Mouse (Mus musculus): Measurements from ENCODE around the gene Rpl9-ps1. TPM values are rescaled to one million over a fixed set of nuclear protein-coding genes. Genes with fewer than 3 reads are reported as not detected.
A peak's percentile ranks its signal among the peaks of the same experiment; 100 is the strongest.

The Rpl9-ps1 gene
- polyA plus RNA-seq (2015; fragmentation: Nextera tagmentation; extraction: Ambion mirVana): not detected in 2 replicates

DNA sequence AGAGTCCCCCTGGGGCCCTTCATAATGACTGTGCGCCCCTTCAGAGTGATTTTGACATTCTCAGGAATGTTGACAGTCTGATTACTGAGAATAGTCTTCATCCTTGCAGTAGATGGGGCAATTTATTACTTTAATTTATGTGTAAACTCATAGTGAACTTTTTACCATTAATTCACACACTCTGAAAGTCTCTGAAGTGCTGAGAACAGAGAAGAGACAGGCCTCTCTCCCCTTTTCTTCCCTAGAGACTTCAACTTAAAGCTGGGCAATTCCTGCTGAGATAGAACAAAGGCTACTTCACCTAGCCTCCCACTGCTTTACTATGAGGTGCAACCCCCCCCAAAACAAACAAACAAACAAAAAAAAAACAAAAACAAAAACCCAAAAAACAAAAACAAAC lies at the start of gene Rpl9-ps1:
Gene Rpl9-ps1, minus strand, starts transcription at position 101 of the 400 bp plus-strand sequence.
- no peak within 1 kb of the TSS for H3K4me2 ChIP-seq
- H3K27ac ChIP-seq (replicated peaks): no peak within 1 kb of the TSS
- ATAC-seq (ENCODE audit: insufficient read depth): no peak
- no peaks in the 10 kb centered on the region for H3K4me1 ChIP-seq (replicated peaks)
- 60% methylated on average over 1 of the region's 1 CpGs for WGBS (ENCODE audit: insufficient replicate concordance)
- no peaks in the 10 kb centered on the region for H3K9me3 ChIP-seq (replicated peaks)
- no peak within 1 kb of the TSS for H3K9ac ChIP-seq
- H3K4me3 ChIP-seq (replicated peaks): no peak within 1 kb of the TSS
- no peaks in the 10 kb centered on the region for H3K27me3 ChIP-seq
- H3K36me3 ChIP-seq (replicated peaks): no peaks in the 10 kb centered on the region

DNA sequence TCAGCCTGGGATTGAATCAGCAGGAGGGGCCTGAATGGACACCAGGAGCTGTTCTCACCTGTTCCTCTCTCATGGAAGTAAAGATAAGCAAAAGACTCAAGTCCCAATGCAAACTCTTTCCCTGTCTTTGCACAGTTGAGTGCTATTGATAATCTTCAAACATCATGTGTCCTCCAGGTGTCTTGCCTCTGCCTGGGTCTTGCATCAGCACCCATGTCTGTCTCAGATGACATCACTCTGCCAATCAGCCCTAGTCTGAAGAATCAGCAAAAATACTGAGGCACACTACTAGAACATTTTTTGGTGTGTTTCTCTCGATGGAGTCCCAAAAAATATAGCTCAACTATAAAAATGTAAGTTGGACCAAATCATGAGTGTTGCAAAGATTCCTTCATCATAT lies 46.6 kb upstream of the Rpl9-ps1 start:
- Histone ChIP-seq H3K4me1 (replicated peaks) (no peaks in the 10 kb centered on the region), H3K27ac (replicated peaks) (no peak overlapping the region), H3K27me3 (no peaks in the 10 kb centered on the region), H3K4me2 (no peak overlapping the region), H3K4me3 (replicated peaks) (no peak overlapping the region), H3K9ac (no peak overlapping the region), H3K36me3 (replicated peaks) (no peaks in the 10 kb centered on the region), H3K9me3 (replicated peaks) (no peaks in the 10 kb centered on the region)
- WGBS (ENCODE audit: insufficient replicate concordance): 36% methylated on average over 1 of the region's 1 CpGs
- ATAC-seq (ENCODE audit: insufficient read depth): no peak

DNA sequence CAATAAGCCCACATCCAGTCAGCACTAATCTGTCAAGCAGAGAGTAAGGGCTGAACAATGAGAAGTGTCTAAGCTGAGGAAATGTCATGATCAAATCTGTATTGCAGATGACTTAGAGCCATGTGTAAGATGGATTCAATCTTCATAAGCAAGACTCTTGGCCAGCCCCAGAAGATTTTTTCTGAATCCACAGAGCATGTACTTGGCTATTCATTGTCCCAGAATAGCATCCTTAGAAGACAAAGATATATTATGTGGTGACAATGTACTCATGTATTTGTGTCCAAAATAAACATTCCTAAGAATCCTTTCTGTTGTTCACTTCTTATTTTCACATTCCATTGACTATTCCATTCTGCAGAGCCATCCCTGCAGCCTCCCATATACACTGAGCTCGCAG lies 44.5 kb upstream of the Rpl9-ps1 start:
- no peaks in the 10 kb centered on the region for H3K27me3 ChIP-seq
- H3K4me3 ChIP-seq (replicated peaks): no peak overlapping the region
- H3K4me1 ChIP-seq (replicated peaks): no peaks in the 10 kb centered on the region
- 37% methylated on average over 1 of the region's 1 CpGs for WGBS (ENCODE audit: insufficient replicate concordance)
- no peak overlapping the region for H3K27ac ChIP-seq (replicated peaks)
- H3K9ac ChIP-seq: no peak overlapping the region
- ATAC-seq (ENCODE audit: insufficient read depth): no peak
- no peaks in the 10 kb centered on the region for H3K36me3 ChIP-seq (replicated peaks)
- no peaks in the 10 kb centered on the region for H3K9me3 ChIP-seq (replicated peaks)
- H3K4me2 ChIP-seq: no peak overlapping the region

DNA sequence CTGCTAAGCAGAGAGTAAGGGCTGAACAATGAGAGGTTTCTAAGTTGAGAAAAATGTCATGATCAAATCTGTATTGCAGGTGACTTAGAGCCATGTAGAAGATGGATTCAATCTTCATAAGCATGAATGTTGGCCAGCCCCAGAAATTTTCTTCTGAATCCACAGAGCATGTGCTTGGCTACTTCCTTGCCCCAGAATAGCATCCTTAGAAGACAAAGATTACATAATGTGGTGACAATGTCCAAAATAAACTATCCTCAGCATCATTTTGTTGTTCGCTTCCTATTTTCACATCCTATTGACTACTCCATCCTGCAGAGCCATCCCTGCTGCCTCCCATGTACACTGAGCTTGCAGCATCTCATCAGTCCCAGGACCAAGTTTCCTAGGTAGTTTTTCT lies 30.2 kb upstream of the Rpl9-ps1 start:
- Histone ChIP-seq H3K27me3 (no peaks in the 10 kb centered on the region), H3K27ac (replicated peaks) (no peak overlapping the region), H3K9ac (no peak overlapping the region), H3K4me2 (no peak overlapping the region), H3K4me3 (replicated peaks) (no peak overlapping the region), H3K9me3 (replicated peaks) (no peaks in the 10 kb centered on the region), H3K36me3 (replicated peaks) (no peaks in the 10 kb centered on the region), H3K4me1 (replicated peaks) (no peaks in the 10 kb centered on the region)
- ATAC-seq (ENCODE audit: insufficient read depth): no peak
- 61% methylated on average over 1 of the region's 1 CpGs for WGBS (ENCODE audit: insufficient replicate concordance)

DNA sequence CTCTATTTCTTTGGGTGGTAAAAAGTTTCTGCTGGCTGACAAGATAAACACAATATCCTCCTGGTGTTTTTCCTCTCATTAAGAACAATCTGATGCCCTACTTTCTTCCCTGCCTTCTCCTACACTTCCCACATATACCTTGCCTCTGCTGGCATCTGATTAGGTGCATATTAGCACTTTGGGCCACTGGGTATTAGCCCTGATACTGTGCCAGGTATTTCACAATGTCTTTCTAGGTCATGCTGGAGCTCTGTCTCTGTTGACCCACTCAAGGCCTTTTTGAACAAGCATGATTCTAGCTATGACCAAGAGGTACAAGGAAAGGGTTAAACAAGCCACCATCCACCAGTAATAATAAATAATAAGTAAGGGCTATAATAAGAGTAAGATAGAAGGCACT lies 26.3 kb upstream of the Rpl9-ps1 start:
- H3K9me3 ChIP-seq (replicated peaks): no peaks in the 10 kb centered on the region
- H3K4me3 ChIP-seq (replicated peaks): no peak overlapping the region
- no peak overlapping the region for H3K9ac ChIP-seq
- no peaks in the 10 kb centered on the region; the same call in 1 of the 2 replicates for H3K27me3 ChIP-seq
- no peak overlapping the region for H3K4me2 ChIP-seq
- no peaks in the 10 kb centered on the region for H3K36me3 ChIP-seq (replicated peaks)
- H3K4me1 ChIP-seq (replicated peaks): no peaks in the 10 kb centered on the region
- ATAC-seq (ENCODE audit: insufficient read depth): no peak
- H3K27ac ChIP-seq (replicated peaks): no peak overlapping the region

DNA sequence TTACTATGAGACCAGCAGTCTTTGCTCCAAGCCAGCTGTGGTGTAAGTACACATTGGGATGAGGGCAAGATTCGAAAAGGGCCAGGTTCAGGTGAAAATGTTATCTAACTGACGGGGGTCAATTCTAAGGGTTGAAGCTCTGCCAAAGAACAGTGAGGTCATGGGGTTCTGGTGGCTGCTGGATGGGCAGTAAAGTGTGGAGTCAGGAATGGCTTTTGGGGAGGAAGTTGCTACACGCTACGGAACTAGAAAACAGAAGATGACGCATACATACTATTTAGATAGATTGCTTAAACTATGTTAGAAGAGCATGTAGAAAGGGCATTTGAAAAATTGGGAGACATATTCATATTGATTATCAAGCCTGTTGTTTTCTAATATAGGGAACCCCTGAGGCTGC lies 18.1 kb upstream of the Rpl9-ps1 start:
- Histone ChIP-seq H3K4me3 (replicated peaks) (no peak overlapping the region), H3K27ac (replicated peaks) (no peak overlapping the region), H3K36me3 (replicated peaks) (no peaks in the 10 kb centered on the region), H3K4me1 (replicated peaks) (no peaks in the 10 kb centered on the region; the same call in 1 of the 2 replicates), H3K27me3 (no peaks in the 10 kb centered on the region; the same call in 1 of the 2 replicates), H3K4me2 (no peak overlapping the region), H3K9me3 (replicated peaks) (no peaks in the 10 kb centered on the region), H3K9ac (no peak overlapping the region)
- 37% methylated on average over 5 of the region's 5 CpGs for WGBS (ENCODE audit: insufficient replicate concordance)
- ATAC-seq (ENCODE audit: insufficient read depth): no peak

DNA sequence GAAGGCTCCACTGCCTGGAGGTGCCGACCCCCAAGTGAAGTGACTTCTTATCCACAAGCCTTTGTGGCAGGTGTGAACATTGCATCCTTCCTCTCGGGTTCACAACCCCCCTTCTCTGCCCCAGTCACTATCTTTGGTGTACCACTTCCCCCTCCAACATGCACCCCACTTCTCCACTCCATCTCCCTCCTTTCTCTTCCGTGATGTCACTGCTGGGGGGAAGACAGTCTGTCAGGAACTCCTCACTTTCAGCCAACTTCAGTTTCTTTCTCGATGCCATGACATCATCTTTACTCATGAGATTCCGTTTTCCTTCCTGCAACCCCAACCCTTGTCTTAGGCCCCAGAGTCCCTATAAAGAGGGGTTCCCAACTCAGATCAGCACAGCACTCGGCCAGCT lies 16.8 kb upstream of the Rpl9-ps1 start, which contains the start of gene Ccl4:
Gene Ccl4, plus strand, starts transcription at position 381 of the 400 bp plus-strand sequence.
- Histone ChIP-seq H3K4me1 (replicated peaks) (no peaks in the 10 kb centered on the region; the same call in 1 of the 2 replicates), H3K4me2 (no peak within 1 kb of the TSS), H3K9ac (no peak within 1 kb of the TSS), H3K27ac (replicated peaks) (no peak within 1 kb of the TSS), H3K36me3 (replicated peaks) (no peaks in the 10 kb centered on the region), H3K9me3 (replicated peaks) (no peaks in the 10 kb centered on the region), H3K4me3 (replicated peaks) (no peak within 1 kb of the TSS), H3K27me3 (no peaks in the 10 kb centered on the region)
- 24% methylated on average over 6 of the region's 6 CpGs for WGBS (ENCODE audit: insufficient replicate concordance)
- ATAC-seq (ENCODE audit: insufficient read depth): no peak

DNA sequence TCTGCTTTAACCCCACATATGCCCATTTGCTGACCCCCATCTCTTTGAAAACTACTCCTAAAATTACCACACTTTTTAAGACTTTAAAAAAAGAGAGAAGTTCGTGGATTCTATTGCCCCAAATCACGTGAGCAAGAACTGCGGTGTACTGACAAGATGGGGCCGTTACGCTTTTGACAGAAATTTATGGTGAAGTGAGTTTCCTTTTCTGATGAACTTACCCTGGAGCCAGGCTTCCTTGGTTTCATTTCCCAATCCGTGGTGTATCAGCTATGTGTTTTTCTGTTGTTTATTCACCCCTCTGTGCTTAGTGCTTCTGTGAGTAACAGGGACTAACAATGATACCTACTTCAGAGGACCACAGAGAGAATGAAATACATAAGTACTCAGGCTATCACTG lies 13.4 kb upstream of the Rpl9-ps1 start:
- WGBS (ENCODE audit: insufficient replicate concordance): 13% methylated on average over 6 of the region's 6 CpGs
- ATAC-seq (ENCODE audit: insufficient read depth): no peak
- Histone ChIP-seq H3K9me3 (replicated peaks) (no peaks in the 10 kb centered on the region), H3K27me3 (no peaks in the 10 kb centered on the region), H3K9ac (no peak overlapping the region), H3K4me3 (replicated peaks) (no peak overlapping the region), H3K4me1 (replicated peaks) (no peaks in the 10 kb centered on the region; the same call in 1 of the 2 replicates), H3K4me2 (no peak overlapping the region), H3K36me3 (replicated peaks) (no peaks in the 10 kb centered on the region), H3K27ac (replicated peaks) (no peak overlapping the region)

DNA sequence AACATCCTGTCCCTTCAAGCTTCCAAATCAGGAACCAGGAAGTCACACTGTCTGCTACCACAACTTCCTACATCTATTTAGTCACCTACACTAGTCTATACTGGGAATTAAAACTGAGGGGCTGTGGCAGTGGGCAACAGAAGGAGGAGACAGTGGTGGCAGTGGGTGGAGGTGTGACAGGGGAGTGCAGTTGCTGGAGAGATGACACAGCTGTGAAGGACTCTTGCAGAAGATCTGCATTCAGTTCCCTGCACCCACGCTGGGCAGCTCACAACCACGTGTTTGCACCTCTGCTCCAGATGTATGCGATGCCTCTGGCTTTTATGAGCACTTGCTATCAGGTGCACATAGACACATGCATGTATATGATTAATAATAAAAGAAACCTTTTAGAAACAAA lies 12.1 kb upstream of the Rpl9-ps1 start:
- H3K9me3 ChIP-seq (replicated peaks): no peaks in the 10 kb centered on the region
- H3K9ac ChIP-seq: no peak overlapping the region
- WGBS (ENCODE audit: insufficient replicate concordance): 51% methylated on average over 3 of the region's 3 CpGs
- no peaks in the 10 kb centered on the region for H3K27me3 ChIP-seq
- H3K4me1 ChIP-seq (replicated peaks): no peaks in the 10 kb centered on the region
- no peak for ATAC-seq (ENCODE audit: insufficient read depth)
- no peaks in the 10 kb centered on the region for H3K36me3 ChIP-seq (replicated peaks)
- H3K4me2 ChIP-seq: no peak overlapping the region
- H3K4me3 ChIP-seq (replicated peaks): no peak overlapping the region
- no peak overlapping the region for H3K27ac ChIP-seq (replicated peaks)

DNA sequence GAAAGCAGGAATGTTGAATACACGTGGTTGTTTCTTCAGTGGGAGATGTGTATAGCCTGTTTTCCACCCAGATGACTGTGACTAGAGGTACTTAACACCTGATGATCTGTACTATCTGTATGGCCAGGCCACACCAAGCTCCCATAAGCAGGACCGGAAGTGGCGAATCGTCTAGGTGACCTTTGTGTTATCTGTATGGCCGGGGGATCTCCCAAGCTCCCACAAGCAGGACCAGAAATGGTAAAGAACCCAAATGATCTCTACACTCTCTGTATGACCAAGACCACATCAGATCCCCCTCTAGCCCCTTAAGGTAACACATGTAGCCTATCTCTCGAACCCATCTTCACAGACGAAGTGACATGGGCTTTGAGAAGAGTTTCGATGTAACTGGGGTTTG lies 9.2 kb upstream of the Rpl9-ps1 start:
- Histone ChIP-seq H3K9ac (no peak overlapping the region), H3K36me3 (replicated peaks) (no peaks in the 10 kb centered on the region), H3K27ac (replicated peaks) (no peak overlapping the region), H3K27me3 (no peaks in the 10 kb centered on the region), H3K4me3 (replicated peaks) (no peak overlapping the region), H3K4me2 (no peak overlapping the region), H3K9me3 (replicated peaks) (no peaks in the 10 kb centered on the region), H3K4me1 (replicated peaks) (no peaks in the 10 kb centered on the region)
- 57% methylated on average over 8 of the region's 8 CpGs for WGBS (ENCODE audit: insufficient replicate concordance)
- no peak for ATAC-seq (ENCODE audit: insufficient read depth)

DNA sequence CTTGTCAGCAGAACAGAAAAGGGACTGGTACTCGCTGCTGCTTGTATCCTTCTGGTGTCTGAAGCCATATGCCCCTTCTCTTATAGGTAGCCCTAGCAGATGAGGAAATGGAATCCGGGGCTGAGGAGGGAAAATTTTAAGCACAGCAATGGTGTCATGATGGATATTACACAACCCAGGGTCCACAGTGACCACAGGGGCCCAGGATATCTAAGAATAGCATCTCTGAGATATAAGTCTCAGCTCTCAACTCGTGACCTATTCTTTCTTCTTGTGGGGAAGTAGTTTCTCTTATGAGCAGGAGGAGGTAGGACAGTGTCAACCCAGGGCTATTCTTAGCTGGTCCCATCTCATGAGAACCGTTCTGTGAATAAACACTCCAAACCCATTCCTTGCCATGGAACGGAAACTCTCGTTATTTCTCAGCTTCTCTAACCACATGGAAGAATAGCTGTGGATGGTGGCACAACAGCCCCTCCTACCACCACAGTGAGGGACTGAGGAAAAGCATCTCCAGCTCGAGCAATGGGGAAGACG lies 4.0 kb upstream of the Rpl9-ps1 start, which contains the start of gene Ccl3:
Gene Ccl3, minus strand, starts transcription at position 51 of the 537 bp plus-strand sequence.
- Histone ChIP-seq H3K4me1 (replicated peaks) (no peaks in the 10 kb centered on the region), H3K9ac (no peak within 1 kb of the TSS), H3K27me3 (no peaks in the 10 kb centered on the region), H3K36me3 (replicated peaks) (no peaks in the 10 kb centered on the region), H3K27ac (replicated peaks) (no peak within 1 kb of the TSS), H3K9me3 (replicated peaks) (no peaks in the 10 kb centered on the region), H3K4me3 (replicated peaks) (0 out of 2 replicates have a peak within 1 kb of the TSS, but pooled peaks have one; percentile 3), H3K4me2 (0 out of 2 replicates have a peak within 1 kb of the TSS, but pooled peaks have one; percentile 8)
- 36% methylated on average over 8 of the region's 8 CpGs for WGBS (ENCODE audit: insufficient replicate concordance)
- ATAC-seq (ENCODE audit: insufficient read depth): no peak
